Mouse (Mus musculus): ENCODE data around the gene Zdhhc5. TPM values are rescaled to one million over a fixed set of nuclear protein-coding genes. Genes with fewer than 3 reads are reported as not detected.
"Not testable (repeated sequence)": the region's sequence is repeated elsewhere in the genome, so short reads cannot be mapped to it uniquely, and the experiment has no call there.

Zdhhc5 gene
- polyA plus RNA-seq, 1 experiment from 2014 or later = 29.8 TPM

GRCm38 (mm10) chr2:84733579-84734300, 18.8 kb upstream of the Zdhhc5 start, which contains the start of gene Ypel4:
Ypel4 (plus strand) TSS chr2:84734058.
- H3K9ac ChIP-seq = peak within 1 kb of the TSS; percentile 50
- no peaks in the 10 kb centered on the region for H3K27me3 ChIP-seq
- peaks cover 57% of the 10 kb centered on the region for H3K4me1 ChIP-seq
- peak within 1 kb of the TSS; percentile 25; the same call in 1 of the 2 replicates for H3K27ac ChIP-seq
- H3K36me3 ChIP-seq = no peaks in the 10 kb centered on the region
- peak within 1 kb of the TSS; percentile 72 for H3K4me2 ChIP-seq
- WGBS = 1% methylated on average over 8 of the region's 8 CpGs
- no peaks in the 10 kb centered on the region for H3K9me3 ChIP-seq (replicated peaks)
- peak within 1 kb of the TSS; percentile 47 for H3K4me3 ChIP-seq (replicated peaks)
- peak; percentile 33 for ATAC-seq (replicated peaks; ENCODE audit: low FRiP score)

DNA sequence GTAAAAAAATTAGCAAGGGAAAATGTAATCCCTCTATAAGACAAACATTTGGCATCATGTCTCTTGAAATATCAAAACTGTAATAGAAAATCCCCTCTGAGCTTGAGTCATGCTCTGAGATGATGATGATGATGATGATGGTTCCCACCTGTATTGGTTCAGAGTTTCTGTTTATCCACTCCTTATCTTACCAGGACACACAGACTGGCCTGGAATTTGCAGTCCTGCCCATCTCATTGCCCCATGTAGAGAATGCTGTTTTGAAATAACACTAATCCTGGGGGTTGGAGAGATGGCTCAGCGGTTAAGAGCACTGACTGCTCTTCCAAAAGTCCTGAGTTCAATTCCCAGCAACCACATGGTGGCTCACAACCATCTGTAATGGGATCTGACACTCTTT, 17.4 kb upstream of the Zdhhc5 start:
- Histone ChIP-seq H3K27me3 (no peaks in the 10 kb centered on the region), H3K27ac (no peak overlapping the region), H3K9ac (no peak overlapping the region), H3K36me3 (no peaks in the 10 kb centered on the region), H3K4me1 (peaks cover 43% of the 10 kb centered on the region), H3K9me3 (replicated peaks) (no peaks in the 10 kb centered on the region), H3K4me2 (no peak overlapping the region), H3K4me3 (replicated peaks) (no peak overlapping the region)
- ATAC-seq (replicated peaks; ENCODE audit: low FRiP score) = no peak
- WGBS = 80% methylated on average over 1 of the region's 1 CpGs

DNA sequence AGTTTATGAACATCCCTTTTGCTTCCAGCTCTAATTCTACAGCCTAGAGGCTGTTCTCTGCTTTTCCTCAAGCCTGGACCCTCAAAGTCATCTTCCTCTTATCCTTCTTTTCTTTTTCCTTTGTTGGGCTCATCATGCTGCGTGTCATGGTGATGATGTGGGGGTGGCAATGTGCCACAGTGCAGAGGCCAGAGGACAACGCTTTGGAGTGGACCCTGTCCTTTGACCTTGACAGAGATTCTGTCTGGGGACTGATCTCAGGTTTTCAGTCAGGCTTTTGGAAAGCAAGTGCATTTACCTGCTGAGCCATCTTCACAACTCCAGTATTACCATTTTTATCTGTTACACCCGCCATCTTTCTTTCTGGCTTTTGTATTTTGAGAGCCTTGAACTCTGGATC, 16.2 kb upstream of the Zdhhc5 start:
- Histone ChIP-seq H3K4me2 (no peak overlapping the region), H3K9me3 (replicated peaks) (no peaks in the 10 kb centered on the region), H3K4me1 (peaks cover 36% of the 10 kb centered on the region), H3K4me3 (replicated peaks) (no peak overlapping the region), H3K9ac (no peak overlapping the region), H3K36me3 (no peaks in the 10 kb centered on the region), H3K27me3 (no peaks in the 10 kb centered on the region), H3K27ac (no peak overlapping the region)
- no peak for ATAC-seq (replicated peaks; ENCODE audit: low FRiP score)
- WGBS = 75% methylated on average over 3 of the region's 3 CpGs

GRCm38 (mm10) chr2:84728191-84728590, 13.2 kb upstream of the Zdhhc5 start:
- H3K27ac ChIP-seq; H3K4me2 ChIP-seq; H3K9me3 ChIP-seq (replicated peaks); H3K27me3 ChIP-seq; H3K9ac ChIP-seq; ATAC-seq (replicated peaks; ENCODE audit: low FRiP score): not testable (repeated sequence)
- Histone ChIP-seq H3K36me3 (peaks cover 26% of the 10 kb centered on the region), H3K4me3 (replicated peaks) (peak overlapping the region; percentile 57; the same call in 1 of the 2 replicates), H3K4me1 (peaks cover 20% of the 10 kb centered on the region)
- WGBS = 81% methylated on average over 5 of the region's 5 CpGs

DNA sequence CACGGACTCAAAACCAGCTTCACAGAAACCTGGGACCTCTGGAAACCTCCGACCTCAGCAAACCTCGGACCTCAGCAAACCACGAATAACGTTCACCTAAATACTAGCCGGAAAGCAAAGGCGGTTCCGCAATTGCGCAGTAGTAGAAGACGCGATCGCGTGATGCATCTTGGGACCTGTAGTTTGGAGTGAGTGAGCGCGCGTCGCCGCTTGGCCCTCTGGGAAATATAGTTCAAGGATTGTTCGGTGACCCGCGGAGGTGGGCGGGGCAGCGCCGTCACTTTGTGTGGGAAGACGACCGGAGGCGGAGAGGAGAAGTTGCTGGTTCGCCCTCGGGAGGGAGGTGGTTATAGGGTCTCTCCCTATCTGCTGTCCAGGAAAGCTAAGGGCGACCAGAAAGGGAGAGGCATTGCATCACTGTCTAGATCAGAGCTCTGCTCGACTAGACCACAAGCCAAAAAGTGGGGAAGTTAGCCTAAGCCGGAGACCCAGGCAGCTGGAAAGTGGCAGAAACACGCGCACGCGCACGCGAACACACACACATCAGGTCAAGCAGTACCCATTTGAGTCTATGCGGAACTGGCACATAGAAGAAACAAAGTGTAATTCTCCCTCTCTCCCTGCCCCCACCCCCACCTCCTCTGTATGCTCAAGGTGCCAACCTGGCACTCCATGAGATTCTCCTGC, 12.3 kb upstream of the Zdhhc5 start, which contains the start of gene Clp1:
TSS of gene Clp1 (minus strand) at position 179 of the 687 bp plus-strand sequence.
- peak within 1 kb of the TSS; percentile 49 for H3K9ac ChIP-seq
- peaks cover 19% of the 10 kb centered on the region for H3K4me1 ChIP-seq
- no peaks in the 10 kb centered on the region for H3K27me3 ChIP-seq
- peak within 1 kb of the TSS; percentile 88 for H3K27ac ChIP-seq
- H3K4me2 ChIP-seq = peak within 1 kb of the TSS; percentile 67
- ATAC-seq (replicated peaks; ENCODE audit: low FRiP score) = peak; percentile 98
- H3K4me3 ChIP-seq (replicated peaks) = peak within 1 kb of the TSS; percentile 57
- H3K9me3 ChIP-seq (replicated peaks) = no peaks in the 10 kb centered on the region
- WGBS = under 1% methylated on average over 39 of the region's 39 CpGs
- H3K36me3 ChIP-seq = peaks cover 29% of the 10 kb centered on the region

DNA sequence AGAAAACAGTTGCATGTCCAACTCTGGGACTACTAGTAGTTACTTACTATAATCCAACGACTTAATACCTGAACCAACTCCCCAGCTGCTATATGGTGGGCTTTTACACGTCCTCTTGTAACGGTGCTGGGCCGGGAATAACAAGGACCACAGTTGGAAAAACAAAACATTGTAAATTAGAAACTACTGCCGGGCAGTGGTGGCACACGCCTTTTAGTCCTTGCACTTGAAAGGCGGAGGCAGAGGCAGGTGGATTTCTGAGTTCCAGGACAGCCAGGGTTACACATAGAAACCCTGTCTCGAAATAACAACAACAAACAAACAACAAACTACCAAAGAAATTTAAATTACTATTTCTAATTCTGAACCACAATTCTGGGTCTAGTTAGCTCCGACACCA, 11.7 kb upstream of the Zdhhc5 start:
- peak; percentile 15; the same call in 1 of the 2 replicates for ATAC-seq (replicated peaks; ENCODE audit: low FRiP score)
- H3K9ac ChIP-seq = peak overlapping the region; percentile 37
- WGBS = 1% methylated on average over 9 of the region's 9 CpGs
- H3K9me3 ChIP-seq (replicated peaks) = no peaks in the 10 kb centered on the region
- peak overlapping the region; percentile 57 for H3K4me3 ChIP-seq (replicated peaks)
- no peak overlapping the region for H3K27ac ChIP-seq
- H3K27me3 ChIP-seq = no peaks in the 10 kb centered on the region
- peaks cover 35% of the 10 kb centered on the region for H3K36me3 ChIP-seq
- peaks cover 19% of the 10 kb centered on the region for H3K4me1 ChIP-seq
- peak overlapping the region; percentile 67 for H3K4me2 ChIP-seq

DNA sequence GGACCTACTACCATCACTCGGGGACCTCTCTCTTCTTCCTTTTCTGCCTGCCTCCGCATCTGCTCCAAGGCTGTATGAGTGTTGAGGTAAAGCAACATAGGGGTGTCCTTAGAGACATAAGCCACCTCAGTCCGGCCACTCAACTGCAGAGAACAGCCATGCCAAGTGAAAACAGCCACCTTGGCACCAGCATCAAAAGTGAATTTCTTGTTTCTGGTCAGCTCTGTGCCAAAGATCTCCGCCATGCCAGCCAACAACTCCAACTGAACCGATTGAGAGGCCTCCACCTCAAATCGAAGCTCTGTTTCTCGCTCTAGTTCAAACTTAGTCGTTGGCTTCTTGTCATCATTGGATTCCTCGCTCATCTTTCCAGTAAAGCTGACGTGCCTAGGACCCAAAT, 10.8 kb upstream of the Zdhhc5 start:
- peaks cover 19% of the 10 kb centered on the region for H3K4me1 ChIP-seq
- H3K9ac ChIP-seq = 0 out of 2 replicates have a peak overlapping the region, but pooled peaks have one; percentile 17
- no peaks in the 10 kb centered on the region for H3K27me3 ChIP-seq
- H3K4me3 ChIP-seq (replicated peaks) = peak overlapping the region; percentile 57; the same call in 1 of the 2 replicates
- no peak for ATAC-seq (replicated peaks; ENCODE audit: low FRiP score)
- no peak overlapping the region for H3K27ac ChIP-seq
- H3K4me2 ChIP-seq = peak overlapping the region; percentile 67
- WGBS = 93% methylated on average over 10 of the region's 10 CpGs
- H3K36me3 ChIP-seq = peaks cover 43% of the 10 kb centered on the region
- no peaks in the 10 kb centered on the region for H3K9me3 ChIP-seq (replicated peaks)

- ATAC-seq (replicated peaks; ENCODE audit: low FRiP score) = no peak
These were observed 8.9 kb upstream of the Zdhhc5 start for GRCm38 (mm10) chr2:84723856-84724255.

GRCm38 (mm10) chr2:84721182-84721581, 6.2 kb upstream of the Zdhhc5 start:
- 74% methylated on average over 3 of the region's 3 CpGs for WGBS

More at GRCm38 (mm10) chr2:84723856-84724255, 8.9 kb upstream of the Zdhhc5 start:
- no peaks in the 10 kb centered on the region for H3K9me3 ChIP-seq (replicated peaks)
- no peak overlapping the region for H3K4me2 ChIP-seq
- 93% methylated on average over 14 of the region's 14 CpGs for WGBS
- peaks cover 43% of the 10 kb centered on the region for H3K36me3 ChIP-seq
- H3K27me3 ChIP-seq = no peaks in the 10 kb centered on the region
- H3K27ac ChIP-seq = no peak overlapping the region
- H3K9ac ChIP-seq = no peak overlapping the region
- no peak overlapping the region for H3K4me3 ChIP-seq (replicated peaks)
- H3K4me1 ChIP-seq = peaks cover 19% of the 10 kb centered on the region

DNA sequence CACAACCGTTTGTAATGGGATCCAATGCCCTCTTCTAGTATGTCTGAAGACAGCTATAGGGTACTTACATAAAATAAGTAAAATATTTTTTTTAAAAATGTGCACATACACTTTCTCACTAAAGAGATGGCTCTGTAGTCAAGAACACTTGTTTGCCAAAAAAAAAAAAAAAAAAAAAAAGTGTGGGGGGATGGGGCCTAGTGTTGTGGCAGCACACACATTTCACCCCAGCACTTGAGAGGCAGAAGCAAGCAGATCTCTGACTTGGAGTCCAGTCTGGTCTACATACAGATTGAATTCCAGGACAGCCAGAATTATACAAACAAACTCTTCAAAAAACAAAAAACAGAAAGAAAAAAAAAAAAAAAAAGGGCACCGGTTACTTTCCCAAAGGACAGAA, 5.7 kb upstream of the Zdhhc5 start:
- Histone ChIP-seq H3K9me3 (replicated peaks) (no peaks in the 10 kb centered on the region), H3K4me3 (replicated peaks) (no peak overlapping the region), H3K9ac (no peak overlapping the region), H3K36me3 (peaks cover 41% of the 10 kb centered on the region), H3K27ac (no peak overlapping the region), H3K27me3 (no peaks in the 10 kb centered on the region), H3K4me2 (no peak overlapping the region), H3K4me1 (peaks cover 16% of the 10 kb centered on the region)
- WGBS = 90% methylated on average over 2 of the region's 2 CpGs
- ATAC-seq (replicated peaks; ENCODE audit: low FRiP score) = no peak

More at GRCm38 (mm10) chr2:84721182-84721581, 6.2 kb upstream of the Zdhhc5 start:
- Histone ChIP-seq H3K4me2 (no peak overlapping the region), H3K27me3 (no peaks in the 10 kb centered on the region), H3K36me3 (peaks cover 43% of the 10 kb centered on the region), H3K4me1 (peaks cover 20% of the 10 kb centered on the region), H3K9ac (no peak overlapping the region), H3K9me3 (replicated peaks) (no peaks in the 10 kb centered on the region), H3K4me3 (replicated peaks) (no peak overlapping the region), H3K27ac (no peak overlapping the region)
- no peak for ATAC-seq (replicated peaks; ENCODE audit: low FRiP score)

DNA sequence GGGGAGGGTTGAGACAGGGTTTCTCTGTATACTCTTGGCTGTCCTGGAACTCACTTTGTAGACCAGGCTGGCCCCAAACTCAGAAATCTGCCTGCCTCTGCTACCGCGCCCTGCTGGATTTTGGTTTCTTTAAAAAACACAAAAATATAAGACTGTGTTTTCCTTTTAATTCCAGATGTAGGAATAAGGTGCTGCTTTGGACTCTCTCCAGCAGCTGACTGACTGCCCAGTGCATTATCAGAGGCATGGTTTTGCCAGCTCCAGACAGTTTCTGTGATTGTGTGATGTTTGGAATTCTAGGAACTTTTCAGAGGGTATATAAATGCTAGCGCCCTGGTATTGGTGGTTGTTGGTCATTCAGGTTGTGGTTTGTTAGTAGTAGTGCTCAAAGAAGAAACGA, 2.4 kb upstream of the Zdhhc5 start:
- H3K4me1 ChIP-seq = peaks cover 18% of the 10 kb centered on the region
- ATAC-seq (replicated peaks; ENCODE audit: low FRiP score) = no peak
- no peaks in the 10 kb centered on the region for H3K27me3 ChIP-seq
- H3K27ac ChIP-seq = no peak overlapping the region
- no peak overlapping the region for H3K4me3 ChIP-seq (replicated peaks)
- H3K9me3 ChIP-seq (replicated peaks) = no peaks in the 10 kb centered on the region
- peaks cover 15% of the 10 kb centered on the region for H3K36me3 ChIP-seq
- no peak overlapping the region for H3K9ac ChIP-seq
- 96% methylated on average over 4 of the region's 4 CpGs for WGBS
- no peak overlapping the region for H3K4me2 ChIP-seq
